Mouse (Mus musculus) ES-CJ7 (cell line): ENCODE data around the gene G6pd2.
A peak's percentile ranks its signal among the peaks of the same experiment; 100 is the strongest.

Source experiments
- DNase-seq: peaks from one replicate; pipeline ENCODE4 v3.0.0; 2011; ENCODE audit warnings: low read depth, low spot score

The G6pd2 gene

DNA sequence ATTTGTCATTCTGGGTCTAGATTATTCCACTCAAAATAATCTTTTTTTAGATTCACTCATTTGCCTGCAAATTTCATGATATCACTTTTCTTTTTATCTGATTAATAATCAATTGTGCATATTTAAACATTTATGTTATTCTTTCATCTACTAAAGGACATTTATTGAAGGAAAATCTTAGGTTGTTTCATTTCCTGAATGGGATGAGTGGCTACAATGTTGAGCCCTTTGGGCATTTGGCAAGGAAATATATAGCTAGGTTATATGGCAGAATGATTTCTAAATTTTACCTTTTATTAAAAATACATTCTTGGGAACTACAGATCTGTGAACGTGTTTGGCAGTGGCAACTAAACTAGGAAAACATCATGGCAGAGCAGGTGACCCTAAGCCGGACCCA lies at the start of gene G6pd2:
TSS of gene G6pd2 (plus strand) at position 301 of the 400 bp plus-strand sequence.
- no peak for DNase-seq

- DNase-seq = peak; percentile 9
These were observed 44.4 kb upstream of the G6pd2 start for GRCm38 (mm10) chr5:61764214-61764613.

GRCm38 (mm10) chr5:61832935-61833551 lies 24.4 kb downstream of the G6pd2 start:
- DNase-seq = no peak

DNA sequence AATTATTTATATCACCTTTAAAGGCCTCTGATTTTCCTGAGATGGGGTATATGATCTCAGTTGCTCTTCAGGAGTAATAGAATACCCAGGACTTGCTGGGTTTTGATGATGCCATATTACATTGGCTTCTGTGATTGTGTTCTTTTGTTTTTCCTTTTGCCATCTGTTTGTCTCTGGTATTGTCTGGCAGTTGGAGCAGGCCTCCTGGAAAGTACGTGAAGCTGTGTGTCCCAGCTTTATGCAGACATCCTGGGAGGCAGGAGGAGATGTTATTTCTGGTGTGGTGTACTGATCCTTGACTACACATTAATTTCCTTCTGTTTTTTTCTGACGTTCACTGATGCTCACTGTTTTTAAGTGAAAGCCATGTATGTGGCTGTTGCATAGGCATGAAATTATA lies 35.3 kb downstream of the G6pd2 start:
- no peak for DNase-seq
